Mouse (Mus musculus) lung, embryonic 15.5 days (tissue): ENCODE data around the gene Olfr506. TPM values are rescaled to one million over a fixed set of nuclear protein-coding genes. Genes with fewer than 3 reads are reported as not detected.
"Not testable (repeated sequence)": the region's sequence is repeated elsewhere in the genome, so short reads cannot be mapped to it uniquely, and the experiment has no call there.

Experiments used
- ATAC-seq: fragments of 200-750 bp; cut with Nextera tagmentation; 2 replicates; pipeline ENCODE4 v1.8.0; 2017; ENCODE audit warnings: moderate number of reproducible peaks, borderline replicate concordance; ENCODE audit not compliant: low FRiP score, low TSS enrichment; ENCODE audit errors: extremely low read depth
- H3K27ac ChIP-seq: fragments of 300-500 bp; sonication (generic); 2 replicates; pipeline ENCODE4 v1.5.1; 2015; ENCODE audit warnings: moderate library complexity, mild to moderate bottlenecking, inconsistent platforms
- H3K27me3 ChIP-seq: fragments of 300-500 bp; sonication (generic); 2 replicates; pipeline ENCODE4 v1.6.1; 2015; ENCODE audit warnings: inconsistent platforms
- H3K36me3 ChIP-seq: fragments of 300-500 bp; sonication (generic); 2 replicates; pipeline ENCODE4 v1.6.1; 2015; ENCODE audit warnings: inconsistent platforms
- H3K4me1 ChIP-seq: fragments of 300-500 bp; sonication (generic); 2 replicates; pipeline ENCODE4 v1.6.1; 2015; ENCODE audit warnings: inconsistent platforms
- H3K4me2 ChIP-seq: fragments of 300-500 bp; sonication (generic); 2 replicates; pipeline ENCODE4 v1.6.1; 2015; ENCODE audit warnings: inconsistent platforms, mild to moderate bottlenecking, moderate library complexity
- H3K4me3 ChIP-seq: fragments of 300-500 bp; sonication (generic); 2 replicates; pipeline ENCODE4 v1.5.1; 2015; ENCODE audit warnings: mild to moderate bottlenecking, inconsistent platforms
- H3K9ac ChIP-seq: fragments of 300-500 bp; sonication (generic); 2 replicates; pipeline ENCODE4 v1.6.1; 2015; ENCODE audit warnings: inconsistent platforms
- H3K9me3 ChIP-seq: fragments of 300-500 bp; sonication (generic); 2 replicates; pipeline ENCODE4 v1.6.1; 2016; ENCODE audit warnings: inconsistent platforms
- WGBS: fragments of 180-500 bp; shearing (Covaris S2); methylation state at CpG from one replicate; pipeline ENCODE4 v1.1.7; 2015; 5-methylcytosine and 5-hydroxymethylcytosine counted together
- polyA plus RNA-seq: library from polyadenylated mRNA; unstranded; fragments of >200 nt; fragmentation: Nextera tagmentation; extraction: Ambion mirVana; gene quantifications from 2 replicates; pipeline ENCODE4 v1.2.1, GENCODE M21; 2015

The Olfr506 gene
- polyA plus RNA-seq, result not detected in 2 replicates

GRCm38 (mm10) chr7:108610487-108610886, at the start of gene Olfr506:
TSS of gene Olfr506 (plus strand) at chr7:108610787.
- no peaks in the 10 kb centered on the region for H3K27me3 ChIP-seq
- no peak within 1 kb of the TSS for H3K9ac ChIP-seq
- no peaks in the 10 kb centered on the region for H3K4me1 ChIP-seq
- H3K9me3 ChIP-seq, result no peaks in the 10 kb centered on the region
- ATAC-seq, result no peak
- no peak within 1 kb of the TSS for H3K4me2 ChIP-seq
- no peak within 1 kb of the TSS for H3K4me3 ChIP-seq
- no peaks in the 10 kb centered on the region for H3K36me3 ChIP-seq
- no peak within 1 kb of the TSS for H3K27ac ChIP-seq

GRCm38 (mm10) chr7:108565693-108566092, 44.9 kb upstream of the Olfr506 start, which contains the start of gene Olfr504:
TSS of gene Olfr504 (minus strand) at chr7:108565793.
- no peaks in the 10 kb centered on the region for H3K27me3 ChIP-seq
- H3K9ac ChIP-seq, result no peak within 1 kb of the TSS
- no peaks in the 10 kb centered on the region for H3K4me1 ChIP-seq
- WGBS, result 93% methylated on average over 1 of the region's 1 CpGs
- no peaks in the 10 kb centered on the region for H3K9me3 ChIP-seq
- H3K4me2 ChIP-seq, result no peak within 1 kb of the TSS
- no peak within 1 kb of the TSS for H3K4me3 ChIP-seq
- no peak within 1 kb of the TSS for H3K27ac ChIP-seq
- no peaks in the 10 kb centered on the region for H3K36me3 ChIP-seq
- ATAC-seq, result no peak

- no peak overlapping the region for H3K27ac ChIP-seq
- H3K27me3 ChIP-seq, result no peaks in the 10 kb centered on the region
- H3K36me3 ChIP-seq, result no peaks in the 10 kb centered on the region
- no peak overlapping the region for H3K9ac ChIP-seq
- ATAC-seq, result no peak
- H3K4me1 ChIP-seq, result no peaks in the 10 kb centered on the region
- WGBS, result 100% methylated on average over 1 of the region's 1 CpGs
- no peak overlapping the region for H3K4me3 ChIP-seq
- H3K4me2 ChIP-seq, result no peak overlapping the region
- H3K9me3 ChIP-seq, result no peaks in the 10 kb centered on the region
These were observed 20.8 kb upstream of the Olfr506 start for GRCm38 (mm10) chr7:108589797-108590196.

GRCm38 (mm10) chr7:108601916-108602315, 8.7 kb upstream of the Olfr506 start:
- ATAC-seq, H3K27ac ChIP-seq, H3K27me3 ChIP-seq, H3K4me3 ChIP-seq, H3K9me3 ChIP-seq, H3K9ac ChIP-seq, H3K36me3 ChIP-seq, H3K4me1 ChIP-seq, H3K4me2 ChIP-seq: not testable (repeated sequence)
- WGBS, result 70% methylated on average over 3 of the region's 3 CpGs

GRCm38 (mm10) chr7:108614110-108614509, 3.5 kb downstream of the Olfr506 start:
- no peak for ATAC-seq
- no peaks in the 10 kb centered on the region for H3K9me3 ChIP-seq
- no peak overlapping the region for H3K4me3 ChIP-seq
- H3K27me3 ChIP-seq, result no peaks in the 10 kb centered on the region
- H3K4me2 ChIP-seq, result no peak overlapping the region
- H3K36me3 ChIP-seq, result no peaks in the 10 kb centered on the region
- no peaks in the 10 kb centered on the region for H3K4me1 ChIP-seq
- H3K27ac ChIP-seq, result no peak overlapping the region
- WGBS, result 84% methylated on average over 2 of the region's 2 CpGs
- H3K9ac ChIP-seq, result no peak overlapping the region

- H3K36me3 ChIP-seq, H3K4me1 ChIP-seq, H3K4me2 ChIP-seq, H3K27ac ChIP-seq, H3K27me3 ChIP-seq, H3K9me3 ChIP-seq, H3K9ac ChIP-seq, ATAC-seq, H3K4me3 ChIP-seq: not testable (repeated sequence)
- WGBS, result 62% methylated on average over 3 of the region's 3 CpGs
These were observed 6.2 kb downstream of the Olfr506 start for GRCm38 (mm10) chr7:108616781-108617180.

GRCm38 (mm10) chr7:108621514-108621913, 10.9 kb downstream of the Olfr506 start, which contains the start of gene Olfr507:
TSS of gene Olfr507 (plus strand) at chr7:108621814.
- ATAC-seq, result no peak
- WGBS, result 57% methylated on average over 2 of the region's 2 CpGs
- H3K27ac ChIP-seq, result no peak within 1 kb of the TSS

GRCm38 (mm10) chr7:108629694-108630093, 19.1 kb downstream of the Olfr506 start, which contains the start of gene Olfr508:
TSS of gene Olfr508 (plus strand) at chr7:108629994.
- H3K36me3 ChIP-seq, result no peaks in the 10 kb centered on the region
- 72% methylated on average over 3 of the region's 3 CpGs for WGBS
- no peak within 1 kb of the TSS for H3K27ac ChIP-seq
- no peak within 1 kb of the TSS for H3K4me3 ChIP-seq
- no peak for ATAC-seq
- no peaks in the 10 kb centered on the region for H3K9me3 ChIP-seq
- no peak within 1 kb of the TSS for H3K9ac ChIP-seq
- no peak within 1 kb of the TSS for H3K4me2 ChIP-seq
- no peaks in the 10 kb centered on the region for H3K4me1 ChIP-seq
- H3K27me3 ChIP-seq, result no peaks in the 10 kb centered on the region

More at GRCm38 (mm10) chr7:108621514-108621913, 10.9 kb downstream of the Olfr506 start, which contains the start of gene Olfr507:
- Histone ChIP-seq H3K4me3 (no peak within 1 kb of the TSS), H3K4me1 (no peaks in the 10 kb centered on the region), H3K27me3 (no peaks in the 10 kb centered on the region), H3K9me3 (no peaks in the 10 kb centered on the region), H3K36me3 (no peaks in the 10 kb centered on the region), H3K9ac (no peak within 1 kb of the TSS), H3K4me2 (no peak within 1 kb of the TSS)

- H3K4me2 ChIP-seq, result no peak within 1 kb of the TSS
- ATAC-seq, result no peak
- no peaks in the 10 kb centered on the region for H3K36me3 ChIP-seq
- H3K27me3 ChIP-seq, result no peaks in the 10 kb centered on the region
- H3K9ac ChIP-seq, result no peak within 1 kb of the TSS
- no peak within 1 kb of the TSS for H3K27ac ChIP-seq
- H3K9me3 ChIP-seq, result no peaks in the 10 kb centered on the region
- H3K4me1 ChIP-seq, result no peaks in the 10 kb centered on the region
- no peak within 1 kb of the TSS for H3K4me3 ChIP-seq
These were observed 41.2 kb downstream of the Olfr506 start, which contains the start of gene Olfr509 for GRCm38 (mm10) chr7:108651806-108652205. TSS of gene Olfr509 (minus strand) at chr7:108651906.

GRCm38 (mm10) chr7:108662419-108662818, 51.8 kb downstream of the Olfr506 start:
- Histone ChIP-seq H3K4me3 (no peak overlapping the region), H3K4me2 (no peak overlapping the region), H3K36me3 (no peaks in the 10 kb centered on the region), H3K9me3 (no peaks in the 10 kb centered on the region), H3K9ac (no peak overlapping the region), H3K27ac (no peak overlapping the region), H3K27me3 (no peaks in the 10 kb centered on the region), H3K4me1 (no peaks in the 10 kb centered on the region)
- WGBS, result 87% methylated on average over 3 of the region's 3 CpGs
- no peak for ATAC-seq

Other genes starting within 250 kb of the Olfr506 start
- not detected in 2 replicates for gene Olfr494, start 245.5 kb upstream of the Olfr506 start, polyA plus RNA-seq
- not detected in 2 replicates for gene Olfr495, start 217.6 kb upstream of the Olfr506 start, polyA plus RNA-seq
- gene Olfr497, start 190.4 kb upstream of the Olfr506 start, polyA plus RNA-seq, result not detected in 2 replicates
- not detected in 2 replicates for gene Olfr498, start 145.5 kb upstream of the Olfr506 start, polyA plus RNA-seq
- not detected in 2 replicates for gene Olfr502, start 85.7 kb upstream of the Olfr506 start, polyA plus RNA-seq
- gene Olfr503, start 66.3 kb upstream of the Olfr506 start, polyA plus RNA-seq, result not detected in 2 replicates
- gene Olfr504, start 45.0 kb upstream of the Olfr506 start, polyA plus RNA-seq, result not detected in 2 replicates
- gene Olfr507, start 11.0 kb downstream of the Olfr506 start, polyA plus RNA-seq, result not detected in 2 replicates
- gene Olfr508, start 19.2 kb downstream of the Olfr506 start, polyA plus RNA-seq, result not detected in 2 replicates
- not detected in 2 replicates for gene Olfr509, start 41.1 kb downstream of the Olfr506 start, polyA plus RNA-seq
- not detected in 2 replicates for gene Olfr510, start 55.6 kb downstream of the Olfr506 start, polyA plus RNA-seq
- gene Olfr512, start 102.5 kb downstream of the Olfr506 start, polyA plus RNA-seq, result not detected in 2 replicates
- not detected in 2 replicates for gene Olfr513, start 140.2 kb downstream of the Olfr506 start, polyA plus RNA-seq
- not detected in 2 replicates for gene Olfr514, start 215.2 kb downstream of the Olfr506 start, polyA plus RNA-seq
- not detected in 2 replicates for gene Olfr516, start 239.7 kb downstream of the Olfr506 start, polyA plus RNA-seq